Comparison of ENCODE assay signal across 22 mouse cellular contexts in genomic region chr1:66195040-66195726, GRCm38 (mm10). TPM values are rescaled to one million over a fixed set of nuclear protein-coding genes. Genes with fewer than 3 reads are reported as not detected.
DNase-seq lines count a peak whose midpoint lies in the region; ATAC-seq lines count a peak whose summit lies in the region.
"Had no signal": no experiment of that assay in that cellular context is flagged by ENCODE, and none has a peak within 500 bp of the region (broad histone marks: within the 10 kb centered on the region; RNA-seq: fewer than 3 reads in every experiment).

No protein-coding gene starts in this region.

- H3K27ac ChIP-seq in forebrain, embryonic 12.5 days = peak overlapping the region; percentile 50; the same call in 1 of the 2 replicates
- no peak overlapping the region for H3K27ac ChIP-seq in forebrain, embryonic 11.5 days (ENCODE audit: low read depth, low read length)
- H3K27ac ChIP-seq in neural tube, embryonic 11.5 days (ENCODE audit: low read depth, low read length) = no peak overlapping the region
- H3K27ac ChIP-seq in hindbrain, embryonic 14.5 days = peak overlapping the region; percentile 56; the same call in 1 of the 2 replicates
- H3K27ac ChIP-seq: embryonic facial prominence, embryonic 12.5 days; gastrocnemius, adult 2 months; heart, embryonic 15.5 days; limb, embryonic 12.5 days; liver, embryonic 14.5 days; stomach, embryonic 15.5 days had no signal

- 44% methylated on average over 13 of the region's 13 CpGs for WGBS in forebrain, embryonic 12.5 days
- WGBS in forebrain, embryonic 11.5 days = 65% methylated on average over 13 of the region's 13 CpGs
- 49% methylated on average over 13 of the region's 13 CpGs for WGBS in neural tube, embryonic 11.5 days
- 27% methylated on average over 13 of the region's 13 CpGs for WGBS in hindbrain, embryonic 14.5 days

- peaks cover 6% of the 10 kb centered on the region for H3K4me1 ChIP-seq in forebrain, embryonic 12.5 days
- no peaks in the 10 kb centered on the region for H3K4me1 ChIP-seq in forebrain, embryonic 11.5 days (replicated peaks; ENCODE audit: control insufficient read depth, insufficient read depth, low read length)
- H3K4me1 ChIP-seq in neural tube, embryonic 11.5 days (ENCODE audit: control insufficient read depth, insufficient read depth, low read length) = 0 out of 2 replicates have a peak, but pooled peaks cover 3% of the 10 kb centered on the region
- H3K4me1 ChIP-seq in hindbrain, embryonic 14.5 days (replicated peaks; ENCODE audit: control insufficient read depth, insufficient read depth, low read length) = peaks cover 18% of the 10 kb centered on the region; the same call in 1 of the 2 replicates
- H3K4me1 ChIP-seq: embryonic facial prominence, embryonic 12.5 days; heart, embryonic 15.5 days; limb, embryonic 12.5 days; stomach, embryonic 15.5 days had no signal

- H3K4me2 ChIP-seq in forebrain, embryonic 12.5 days = no peak overlapping the region
- no peak overlapping the region for H3K4me2 ChIP-seq in forebrain, embryonic 11.5 days (ENCODE audit: low read depth, low read length, severe bottlenecking)
- H3K4me2 ChIP-seq in neural tube, embryonic 11.5 days (ENCODE audit: low read depth) = no peak overlapping the region
- H3K4me2 ChIP-seq in hindbrain, embryonic 14.5 days (replicated peaks) = no peak overlapping the region; the same call in 1 of the 2 replicates
- H3K4me2 ChIP-seq: embryonic facial prominence, embryonic 12.5 days; heart, embryonic 15.5 days; limb, embryonic 12.5 days; stomach, embryonic 15.5 days had no signal

- DNase-seq in forebrain, embryonic 11.5 days (ENCODE audit: low spot score) = no peak
- DNase-seq in neural tube, embryonic 11.5 days (ENCODE audit: low spot score) = peak; percentile 29
- no peak for DNase-seq in neural tube, embryonic 10.5 days (ENCODE audit: extremely low spot score, low spot score)
- DNase-seq in hindbrain, embryonic 14.5 days (ENCODE audit: low spot score) = peak; percentile 35
- DNase-seq in frontal cortex, postnatal 25 days (ENCODE audit: low spot score in 2 of 2) = no peak
- DNase-seq in urinary bladder, postnatal 25 days (ENCODE audit: low spot score) = no peak
- DNase-seq in thymus, adult 18-20 months = no peak
- DNase-seq: B cell, adult 2 months; gastrocnemius, adult 2 months; heart, adult 18-20 months; kidney, adult 9 months; kidney, postnatal 4 days; layer of hippocampus, postnatal 36 days; lung, postnatal 10 days; thymus, postnatal 4 days had no signal

- no peak overlapping the region for H3K9ac ChIP-seq in forebrain, embryonic 12.5 days
- no peak overlapping the region for H3K9ac ChIP-seq in forebrain, embryonic 11.5 days (ENCODE audit: low read length)
- H3K9ac ChIP-seq in neural tube, embryonic 11.5 days (ENCODE audit: low read length) = no peak overlapping the region
- H3K9ac ChIP-seq in hindbrain, embryonic 14.5 days = no peak overlapping the region
- H3K9ac ChIP-seq: embryonic facial prominence, embryonic 12.5 days; heart, embryonic 15.5 days; limb, embryonic 12.5 days; liver, embryonic 14.5 days; stomach, embryonic 15.5 days had no signal

- ATAC-seq in forebrain, embryonic 12.5 days (ENCODE audit: low FRiP score) = peak; percentile 44
- no peak for ATAC-seq in forebrain, embryonic 11.5 days (replicated peaks; ENCODE audit: low FRiP score)
- peak; percentile 74; the same call in 1 of the 2 replicates for ATAC-seq in neural tube, embryonic 11.5 days (ENCODE audit: insufficient read depth, low FRiP score, low TSS enrichment)
- ATAC-seq in hindbrain, embryonic 14.5 days (ENCODE audit: low FRiP score) = peak; percentile 76; the same call in 1 of the 2 replicates
- ATAC-seq: inflammation-experienced regulatory T-cells, adult 6 months had no signal

- no peaks in the 10 kb centered on the region for H3K27me3 ChIP-seq in forebrain, embryonic 12.5 days
- no peaks in the 10 kb centered on the region for H3K27me3 ChIP-seq in forebrain, embryonic 11.5 days (ENCODE audit: control insufficient read depth, insufficient read depth, low read length)
- H3K27me3 ChIP-seq in neural tube, embryonic 11.5 days (ENCODE audit: control insufficient read depth, insufficient read depth, low read length) = no peaks in the 10 kb centered on the region
- H3K27me3 ChIP-seq in hindbrain, embryonic 14.5 days (ENCODE audit: control insufficient read depth, insufficient read depth, low read length) = no peaks in the 10 kb centered on the region
- H3K27me3 ChIP-seq: embryonic facial prominence, embryonic 12.5 days; heart, embryonic 15.5 days; limb, embryonic 12.5 days; stomach, embryonic 15.5 days had no signal

- H3K9me3 ChIP-seq in forebrain, embryonic 12.5 days = no peaks in the 10 kb centered on the region
- H3K9me3 ChIP-seq in forebrain, embryonic 11.5 days (ENCODE audit: control insufficient read depth, low read length) = no peaks in the 10 kb centered on the region
- H3K9me3 ChIP-seq in neural tube, embryonic 11.5 days (ENCODE audit: control insufficient read depth, low read length) = no peaks in the 10 kb centered on the region
- no peaks in the 10 kb centered on the region for H3K9me3 ChIP-seq in hindbrain, embryonic 14.5 days (ENCODE audit: control insufficient read depth, low read length)
- H3K9me3 ChIP-seq: embryonic facial prominence, embryonic 12.5 days; heart, embryonic 15.5 days; limb, embryonic 12.5 days; stomach, embryonic 15.5 days had no signal

- no peak overlapping the region for H3K4me3 ChIP-seq in forebrain, embryonic 12.5 days (replicated peaks)
- H3K4me3 ChIP-seq in forebrain, embryonic 11.5 days (ENCODE audit: low read depth, low read length) = no peak overlapping the region
- H3K4me3 ChIP-seq in neural tube, embryonic 11.5 days (ENCODE audit: low read depth, low read length) = no peak overlapping the region
- no peak overlapping the region for H3K4me3 ChIP-seq in hindbrain, embryonic 14.5 days (replicated peaks; ENCODE audit: low read length)
- H3K4me3 ChIP-seq: embryonic facial prominence, embryonic 12.5 days; gastrocnemius, adult 2 months; heart, embryonic 15.5 days; limb, embryonic 12.5 days; stomach, embryonic 15.5 days had no signal

- H3K36me3 ChIP-seq in forebrain, embryonic 12.5 days (replicated peaks) = peaks cover 3% of the 10 kb centered on the region; the same call in 1 of the 2 replicates
- no peaks in the 10 kb centered on the region for H3K36me3 ChIP-seq in forebrain, embryonic 11.5 days (ENCODE audit: control insufficient read depth, insufficient read depth, low read length)
- H3K36me3 ChIP-seq in neural tube, embryonic 11.5 days (ENCODE audit: control insufficient read depth, insufficient read depth, low read length) = no peaks in the 10 kb centered on the region
- H3K36me3 ChIP-seq in hindbrain, embryonic 14.5 days (replicated peaks; ENCODE audit: control insufficient read depth, insufficient read depth) = peaks cover 14% of the 10 kb centered on the region
- H3K36me3 ChIP-seq: embryonic facial prominence, embryonic 12.5 days; heart, embryonic 15.5 days; limb, embryonic 12.5 days; stomach, embryonic 15.5 days had no signal

RNA-seq across cellular contexts. Expression of gene Map2, which starts 20.1 kb away (rescaled TPM):
- polyA plus RNA-seq in forebrain, embryonic 12.5 days (2016; fragmentation: Nextera tagmentation; extraction: Ambion mirVana) = 339 and 369 TPM in 2 replicates
- 164 and 177 TPM in 2 replicates for polyA plus RNA-seq in forebrain, embryonic 11.5 days (2014; fragmentation: Nextera tagmentation; extraction: Ambion mirVana)
- 187 and 194 TPM in 2 replicates for polyA plus RNA-seq in neural tube, embryonic 11.5 days (2014; fragmentation: Nextera tagmentation; extraction: Ambion mirVana)
- 413 and 417 TPM in 2 replicates for polyA plus RNA-seq in hindbrain, embryonic 14.5 days (2014; fragmentation: Nextera tagmentation; extraction: Ambion mirVana)

Comparison
In these comparisons a context has a peak if more than half of its experiments do, and no peak if none do; other contexts are left out.
1. H3K27ac ChIP-seq: peak in forebrain, embryonic 12.5 days (single experiment) and hindbrain, embryonic 14.5 days (single experiment); none in forebrain, embryonic 11.5 days (single experiment) and neural tube, embryonic 11.5 days (single experiment).
2. DNase-seq: peak in neural tube, embryonic 11.5 days (single experiment) and hindbrain, embryonic 14.5 days (single experiment); none in forebrain, embryonic 11.5 days (single experiment), neural tube, embryonic 10.5 days (single experiment), frontal cortex, postnatal 25 days (0 of 2), urinary bladder, postnatal 25 days (single experiment) and thymus, adult 18-20 months (0 of 2).